Mouse (Mus musculus): ENCODE results near the gene Tas2r131. TPM values are rescaled to one million over a fixed set of nuclear protein-coding genes. Genes with fewer than 3 reads are reported as not detected.
"Not testable (repeated sequence)": the region's sequence is repeated elsewhere in the genome, so short reads cannot be mapped to it uniquely, and the experiment has no call there.

Tas2r131 gene
- total RNA-seq (2021), result not detected

DNA sequence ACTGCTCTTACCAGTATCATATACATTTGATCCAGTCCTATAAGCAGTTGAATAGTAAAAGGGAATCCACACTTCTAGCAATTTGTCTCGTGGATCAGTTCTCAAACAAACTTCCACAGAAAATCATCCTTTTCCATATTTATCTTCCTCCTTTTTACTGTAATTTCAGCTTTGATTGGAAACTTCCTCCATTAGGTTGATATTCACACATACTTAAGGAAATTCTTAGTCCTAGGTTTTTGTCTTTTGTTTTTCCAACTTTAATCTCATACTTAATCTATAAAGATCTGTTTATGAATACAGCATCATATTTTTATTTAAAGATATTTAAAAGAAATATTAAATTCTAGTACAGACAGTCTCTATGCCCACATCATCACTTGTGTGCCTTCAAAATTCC is at the start of gene Tas2r131:
TSS of gene Tas2r131 (minus strand) at position 101 of the 400 bp plus-strand sequence.
- intact Hi-C loops (cut with DNase I), result loop anchor here (10.0 kb wide), 1 partner anchor 153 kb away; the partner anchor contains the start of gene Tas2r117
- DNase-seq, result no peak

DNA sequence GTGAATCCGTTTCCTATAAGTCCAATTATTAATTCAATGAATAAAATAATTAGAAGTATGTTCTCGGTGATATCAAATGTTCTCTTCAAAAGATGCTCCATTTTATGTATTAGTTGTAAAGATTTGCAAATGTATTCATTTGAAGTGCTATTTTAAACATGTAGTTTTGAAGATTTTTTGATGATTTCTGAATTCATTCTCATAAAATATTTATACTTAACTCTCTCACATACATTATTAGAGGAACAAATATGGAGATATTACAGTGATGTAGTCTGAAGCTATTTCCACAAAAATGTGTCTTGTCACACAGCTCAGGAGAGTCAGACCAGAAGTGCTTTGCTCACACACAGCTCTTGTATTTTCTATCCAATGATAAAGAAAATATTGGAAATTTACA is 23.1 kb upstream of the Tas2r131 start, which contains the start of gene Tas2r109:
TSS of gene Tas2r109 (minus strand) at position 101 of the 400 bp plus-strand sequence.
- DNase-seq, result no peak
- intact Hi-C loops (cut with DNase I), result loop anchor here (10.0 kb wide), 1 partner anchor 186 kb away; no protein-coding TSS in a partner anchor

DNA sequence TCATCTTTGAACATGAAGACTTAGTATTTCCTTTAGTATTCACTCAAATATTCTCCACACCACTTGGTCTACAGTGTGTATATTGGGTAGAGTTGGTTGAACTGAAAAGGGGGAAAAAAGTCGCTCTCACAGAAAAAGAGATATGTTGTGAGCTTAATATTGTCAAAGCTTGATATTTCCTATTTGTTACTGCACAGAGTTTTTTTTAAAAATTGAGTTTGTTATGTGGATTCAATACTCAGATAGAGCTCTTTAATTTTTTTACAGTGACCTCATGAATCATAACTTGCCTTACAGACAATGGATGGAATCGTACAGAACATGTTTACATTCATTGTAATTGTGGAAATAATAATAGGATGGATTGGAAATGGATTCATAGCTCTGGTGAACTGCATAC is 6.9 kb downstream of the Tas2r131 start, which contains the start of gene Tas2r129:
TSS of gene Tas2r129 (plus strand) at position 301 of the 400 bp plus-strand sequence.
- intact Hi-C loops (cut with DNase I), result loop anchor here (10.0 kb wide), 1 partner anchor 146 kb away; the partner anchor contains the start of gene Tas2r117
- no peak for DNase-seq

GRCm38 (mm10) chr6:132941376-132941775 is 16.3 kb downstream of the Tas2r131 start:
- intact Hi-C loops (cut with DNase I); DNase-seq: not testable (repeated sequence)

DNA sequence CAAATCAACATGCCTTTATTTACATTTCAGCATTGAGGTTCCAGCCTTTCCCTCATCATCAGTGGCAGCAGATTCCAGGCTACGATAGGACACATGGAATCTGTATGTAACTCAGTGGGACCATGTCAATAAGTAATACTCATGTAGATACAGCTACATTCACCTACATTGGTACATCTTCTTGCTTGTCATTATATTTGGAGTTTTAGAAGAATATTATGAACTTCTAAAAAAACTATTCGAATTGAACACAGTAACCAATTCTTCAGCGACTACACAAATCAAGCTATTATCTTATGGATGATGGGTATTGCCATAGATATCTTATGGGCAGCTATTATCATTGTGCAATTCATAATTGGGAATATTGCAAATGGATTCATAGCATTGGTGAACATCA is 48.4 kb downstream of the Tas2r131 start, which contains the start of gene Tas2r125:
TSS of gene Tas2r125 (plus strand) at position 301 of the 400 bp plus-strand sequence.
- DNase-seq, result no peak
- intact Hi-C loops (cut with DNase I), result no loop called here

Other genes starting within 250 kb of the Tas2r131 start
- gene Tas2r122, start 246.0 kb downstream of the Tas2r131 start, total RNA-seq (2021), result not detected
- not detected for gene Tas2r115, start 219.9 kb downstream of the Tas2r131 start, total RNA-seq (2021)
- not detected for gene Tas2r124, start 203.2 kb downstream of the Tas2r131 start, total RNA-seq (2021)
- not detected for gene Tas2r102, start 195.8 kb downstream of the Tas2r131 start, total RNA-seq (2021)
- not detected for gene Tas2r136, start 179.8 kb downstream of the Tas2r131 start, total RNA-seq (2021)
- gene Tas2r117, start 155.1 kb downstream of the Tas2r131 start, total RNA-seq (2021), result not detected
- not detected for gene Tas2r123, start 110.8 kb downstream of the Tas2r131 start, total RNA-seq (2021)
- gene Tas2r116, start 102.5 kb downstream of the Tas2r131 start, total RNA-seq (2021), result not detected
- not detected for gene Tas2r110, start 89.9 kb downstream of the Tas2r131 start, total RNA-seq (2021)
- not detected for gene Tas2r113, start 64.9 kb downstream of the Tas2r131 start, total RNA-seq (2021)
- not detected for gene Tas2r125, start 48.3 kb downstream of the Tas2r131 start, total RNA-seq (2021)
- not detected for gene Tas2r129, start 6.8 kb downstream of the Tas2r131 start, total RNA-seq (2021)
- not detected for gene Tas2r109, start 23.0 kb upstream of the Tas2r131 start, total RNA-seq (2021)
- not detected for gene Tas2r103, start 79.2 kb upstream of the Tas2r131 start, total RNA-seq (2021)
- gene Tas2r140, start 97.9 kb upstream of the Tas2r131 start, total RNA-seq (2021), result not detected
- gene Smim10l1, start 147.0 kb upstream of the Tas2r131 start, total RNA-seq (2021), result 10 to 100 TPM; 75.5 to 75.7 TPM